Mouse (Mus musculus) lung, adult 18-20 months (tissue): ENCODE data around the gene Spop.

Source experiments
- DNase-seq, 2 experiments: peaks; one replicate each; pipeline ENCODE4 v3.0.0; 2022; ENCODE audit warnings: mixed read lengths in 2 of 2

Spop gene

DNA sequence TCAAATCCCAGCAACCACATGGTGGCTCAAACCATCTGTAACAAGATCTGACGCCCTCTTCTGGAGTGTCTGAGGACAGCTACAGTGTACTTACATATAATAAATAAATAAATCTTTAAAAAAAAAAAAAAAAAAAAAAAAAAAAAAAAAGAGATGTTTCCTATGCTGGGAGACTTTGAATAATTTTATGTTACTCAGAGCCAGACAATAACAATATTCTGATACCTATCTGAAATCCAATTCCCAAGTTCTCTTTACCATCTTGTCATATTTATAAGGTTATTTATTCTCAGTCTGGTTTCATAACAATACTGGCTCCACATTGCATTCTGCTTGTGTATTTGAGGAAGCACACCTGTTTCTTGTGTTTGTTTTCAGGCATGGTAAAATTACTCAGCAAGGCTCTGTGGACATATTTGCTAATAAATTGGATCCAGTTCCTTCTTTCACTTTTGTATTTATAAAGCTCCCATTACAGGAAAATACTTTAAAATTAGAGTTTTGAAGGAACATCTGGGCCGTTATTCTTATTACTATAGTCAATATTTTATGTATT lies 7.1 kb downstream of the Spop start:
- DNase-seq = no peak

DNA sequence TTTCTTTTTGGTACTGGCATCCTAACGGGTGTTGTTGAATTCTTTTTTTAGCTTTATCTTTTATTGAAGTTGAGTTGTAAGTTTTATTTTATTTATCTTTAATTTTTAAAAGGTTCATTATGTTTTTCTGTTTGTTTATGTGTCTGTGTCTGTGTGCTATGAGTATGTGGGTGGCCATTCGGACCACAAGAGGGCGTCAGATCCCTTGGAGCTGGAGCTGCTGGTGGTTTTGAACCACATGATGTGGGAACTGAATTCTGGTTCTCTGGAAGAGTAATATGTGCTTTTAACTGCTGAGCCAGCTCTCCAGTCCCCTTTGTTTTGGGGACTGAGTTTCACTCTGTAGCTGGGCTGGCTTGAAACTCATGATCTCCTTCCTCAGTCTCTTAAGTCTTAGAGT lies 9.6 kb downstream of the Spop start:
- DNase-seq = no peak

DNA sequence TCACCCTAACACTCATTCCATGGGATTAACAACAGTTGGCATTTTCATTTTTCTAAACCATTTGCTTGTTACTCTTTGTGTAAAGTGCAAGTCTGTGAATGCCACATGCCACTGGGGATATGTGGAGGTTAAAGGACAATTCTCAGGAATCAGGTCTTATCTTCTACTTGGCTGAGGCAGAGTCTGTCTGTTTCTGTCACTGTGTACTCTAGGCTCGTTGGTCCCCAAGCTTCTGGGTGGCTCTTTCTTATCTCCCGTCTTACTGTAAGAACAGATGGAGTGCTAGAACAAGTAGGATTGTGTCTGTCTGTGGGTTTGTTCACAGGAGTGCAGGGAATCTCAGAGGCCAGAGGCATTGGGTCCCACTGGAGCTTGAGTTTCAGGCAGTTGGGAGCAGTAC lies 17.5 kb downstream of the Spop start:
- DNase-seq = no peak

DNA sequence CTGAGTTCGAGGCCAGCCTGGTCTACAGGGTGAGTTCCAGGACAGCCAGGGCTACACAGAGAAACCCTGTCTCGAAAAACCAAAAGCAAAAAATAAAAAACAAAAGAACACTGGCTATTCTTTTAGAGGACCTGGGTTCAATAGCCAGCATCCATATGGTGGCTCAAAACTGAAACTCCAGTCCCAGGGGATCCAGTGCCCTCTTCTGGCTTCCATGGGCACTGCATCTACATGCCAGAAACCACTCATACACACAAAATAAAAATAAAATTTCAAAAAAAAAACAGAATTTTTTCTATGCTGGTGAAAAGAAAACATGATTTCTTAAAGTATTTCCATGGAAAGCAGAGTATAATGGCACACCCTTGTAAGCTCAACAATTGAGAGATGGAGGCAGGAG lies 18.3 kb downstream of the Spop start:
- peak in 1 of 2 experiments; percentile 44 for DNase-seq

DNA sequence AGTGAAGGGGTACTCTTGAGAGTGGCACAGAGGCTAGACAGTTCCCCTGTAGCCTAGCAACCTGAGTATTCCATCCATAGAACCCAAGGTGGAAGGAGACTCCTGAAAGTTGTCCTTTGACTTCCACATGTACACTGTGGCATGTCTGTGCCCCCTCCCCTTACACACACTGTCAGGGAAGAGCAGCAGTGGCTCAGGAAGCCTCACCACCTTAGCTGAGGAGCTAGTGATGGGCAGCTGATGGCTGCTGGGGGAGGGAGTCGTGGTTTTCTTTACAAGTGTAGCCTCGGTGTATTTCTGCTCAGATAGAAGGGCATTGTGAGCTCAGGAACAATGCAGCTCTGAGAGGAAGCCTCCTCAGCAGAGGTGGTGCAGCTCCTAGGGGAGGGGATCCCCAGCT lies 31.5 kb downstream of the Spop start:
- no peak for DNase-seq

DNA sequence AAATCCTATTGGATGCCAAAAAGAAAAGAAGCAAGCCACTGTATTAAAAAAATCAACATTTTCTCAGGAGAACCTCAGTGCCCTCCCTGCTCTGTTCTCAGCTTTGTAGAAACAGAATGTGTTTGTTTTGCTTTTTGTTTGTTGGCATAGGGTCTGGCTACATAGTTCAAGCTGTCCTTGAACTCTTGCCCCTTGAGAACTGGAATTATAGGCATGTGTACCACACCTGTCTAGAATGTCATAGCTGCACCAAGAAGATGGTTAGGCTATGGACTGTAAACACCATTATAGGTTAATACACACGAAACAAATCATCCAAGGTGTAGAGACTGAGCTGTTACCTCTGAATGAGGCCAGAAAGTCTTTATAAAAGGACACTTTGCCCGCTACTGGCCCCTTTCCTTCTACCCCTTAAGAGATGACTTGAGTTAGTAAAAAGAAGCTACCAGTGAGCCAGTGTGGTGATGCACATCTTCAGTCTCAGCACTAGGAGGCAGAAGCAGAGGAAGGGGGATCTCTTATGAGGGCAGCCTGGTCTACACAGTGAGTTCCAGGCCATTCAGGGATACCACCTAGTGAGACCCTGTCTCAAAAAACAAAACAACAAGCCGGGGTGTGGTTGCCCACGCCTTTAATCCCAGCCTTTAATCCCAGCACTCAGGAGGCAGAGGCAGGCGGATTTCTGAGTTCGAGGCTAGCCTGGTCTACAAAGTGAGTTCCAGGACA lies 32.9 kb downstream of the Spop start:
- peak in 1 of 2 experiments; percentile 36 for DNase-seq

DNA sequence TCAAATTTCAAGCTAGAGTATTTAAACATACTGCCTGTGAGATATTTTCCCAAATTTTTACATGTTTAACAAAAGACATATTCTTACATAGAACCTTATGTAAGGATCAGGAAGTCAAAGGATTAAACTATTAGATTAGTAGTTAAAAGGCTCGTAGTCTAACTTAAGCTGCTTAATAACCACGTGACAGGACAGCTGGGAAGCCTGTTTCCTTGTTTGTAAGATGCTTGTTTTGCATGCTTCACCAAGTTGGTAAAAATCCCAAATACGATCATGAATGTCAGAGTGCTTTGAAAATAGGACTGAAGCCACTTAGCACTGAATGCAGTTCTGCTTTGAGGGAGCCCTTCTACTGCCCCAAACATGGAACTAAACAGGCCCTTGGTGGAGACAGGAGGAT lies 34.5 kb downstream of the Spop start:
- DNase-seq = no peak

DNA sequence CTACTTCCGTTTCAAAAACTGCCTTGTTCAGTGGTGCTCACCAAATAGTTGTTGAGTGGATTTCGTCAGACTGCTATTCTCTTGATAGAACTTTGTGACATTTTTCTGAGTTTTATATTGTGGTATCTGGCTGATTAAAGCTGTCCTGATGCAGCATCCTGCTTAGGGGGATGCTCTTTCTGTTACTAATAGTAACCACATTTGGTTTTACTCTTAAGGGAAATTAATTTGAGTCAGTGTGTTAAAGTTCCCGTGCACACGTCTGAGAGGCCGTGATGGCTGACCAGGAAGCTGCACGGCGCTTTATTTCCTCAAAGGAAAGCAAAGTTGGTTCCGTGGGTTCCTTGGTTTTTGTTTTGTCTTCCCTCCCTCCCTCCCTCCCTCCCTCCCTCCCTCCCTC lies 41.5 kb downstream of the Spop start:
- DNase-seq = no peak

DNA sequence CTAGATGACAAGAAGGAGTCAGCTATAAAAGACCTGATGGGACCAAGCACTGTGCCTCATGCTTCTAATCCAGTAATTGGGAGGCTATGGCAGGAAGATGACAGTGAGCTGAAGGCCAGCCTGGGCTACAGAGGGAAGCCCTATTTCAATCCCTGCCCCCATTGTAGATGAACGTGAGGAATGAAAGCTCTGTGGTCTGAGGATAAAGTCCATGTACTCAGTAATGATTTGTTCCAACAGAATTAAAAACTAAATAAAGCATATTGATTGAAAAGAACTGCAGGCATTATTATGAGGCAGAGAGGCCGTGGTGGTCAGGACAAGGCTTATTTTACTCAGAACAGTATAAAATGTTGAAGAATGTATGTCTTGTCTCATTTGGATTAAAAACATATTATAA lies 47.0 kb downstream of the Spop start:
- no peak for DNase-seq

DNA sequence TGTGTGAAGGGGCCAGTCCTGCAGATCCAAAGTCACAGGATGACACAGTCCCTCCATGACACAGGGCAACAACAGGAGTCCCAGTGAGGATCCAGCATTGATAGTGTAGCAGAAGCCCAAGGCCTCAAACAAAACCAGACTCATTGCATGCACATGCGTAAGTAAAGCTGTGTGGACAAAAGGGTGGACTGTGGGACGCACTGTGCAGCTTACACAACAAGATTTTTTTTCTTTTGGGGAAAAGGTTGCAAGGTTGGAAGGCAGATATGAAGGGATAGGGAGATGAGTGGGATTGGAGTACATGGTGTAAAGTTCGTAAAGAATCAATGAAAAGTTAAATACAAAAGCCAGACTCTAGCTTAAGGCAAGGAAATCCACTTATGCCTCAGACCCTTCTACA lies 48.3 kb downstream of the Spop start:
- DNase-seq = no peak

DNA sequence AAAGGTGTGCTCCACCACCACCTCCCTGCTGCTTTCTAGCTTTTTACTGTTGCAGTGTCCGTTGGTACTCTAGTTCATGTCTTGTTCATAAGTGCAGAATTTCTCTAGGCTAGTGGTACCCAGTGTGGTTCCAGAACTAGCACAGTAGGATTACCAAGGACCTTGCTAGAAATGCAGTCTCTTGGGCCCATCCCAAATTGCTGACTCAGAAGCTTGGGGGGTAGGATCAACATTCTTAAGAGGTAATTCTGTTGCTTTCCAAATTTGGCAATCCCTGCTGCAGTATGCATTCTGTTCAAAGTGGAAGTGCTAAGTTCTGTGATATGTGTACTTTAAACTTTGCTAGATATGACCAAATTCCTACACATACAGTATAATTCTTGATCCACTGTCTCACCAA lies 53.9 kb downstream of the Spop start:
- DNase-seq = peak in 1 of 2 experiments; percentile 33

DNA sequence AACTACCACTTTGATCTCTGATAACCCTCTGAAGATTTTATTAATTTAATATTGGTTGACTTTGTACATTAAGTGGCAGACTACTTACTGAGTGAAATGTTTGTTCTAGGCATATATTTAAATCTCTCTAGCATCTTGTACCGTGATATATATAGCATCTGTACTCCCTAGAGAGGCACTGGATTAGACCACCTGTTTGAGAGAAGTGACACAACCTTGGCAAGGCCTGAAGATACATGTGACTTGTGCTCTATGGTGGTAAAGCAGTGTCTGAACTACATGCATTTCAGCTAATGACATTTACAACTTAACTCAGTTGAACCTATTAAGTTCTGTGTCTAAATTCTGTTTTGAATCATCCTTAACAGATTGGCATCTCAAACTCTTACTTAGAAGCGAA lies 59.1 kb downstream of the Spop start:
- no peak for DNase-seq

DNA sequence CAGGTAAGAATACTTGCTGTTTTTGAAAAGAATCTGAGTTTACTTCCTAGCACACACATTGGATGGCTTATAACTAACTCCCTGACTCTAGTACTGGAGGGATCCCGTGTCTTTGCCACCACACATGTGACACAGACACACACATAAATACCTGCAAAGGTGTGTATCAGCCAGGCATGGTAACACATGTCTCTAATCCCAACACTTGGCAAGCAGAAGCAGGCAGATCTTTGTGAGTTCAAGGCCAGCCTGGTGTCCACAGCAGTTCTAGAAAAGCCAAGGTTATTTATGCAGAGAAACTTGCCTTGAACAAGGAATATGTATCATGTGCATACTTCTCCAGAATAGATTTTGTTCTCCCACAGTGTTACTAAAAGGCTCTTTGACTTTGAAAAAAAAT lies 59.6 kb downstream of the Spop start:
- no peak for DNase-seq

DNA sequence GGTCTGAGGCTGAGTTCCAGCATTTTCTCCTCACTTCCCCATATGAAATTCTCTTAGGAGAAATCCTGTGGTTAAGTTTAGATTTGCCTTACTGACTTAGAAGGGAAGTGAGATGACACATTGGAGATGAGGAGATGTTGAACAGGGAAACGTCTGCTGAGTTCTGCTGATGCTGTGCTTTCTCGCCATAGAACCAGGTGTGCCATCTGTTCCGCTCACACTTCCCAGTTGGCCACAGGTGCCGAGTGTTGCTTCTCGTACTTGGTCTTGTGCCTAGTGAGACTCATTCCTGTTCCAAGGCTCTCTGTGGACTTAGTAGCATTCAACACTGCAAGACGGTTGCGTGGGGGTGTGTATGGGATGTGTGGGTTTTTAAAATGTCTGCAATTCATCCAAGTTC lies 62.4 kb downstream of the Spop start:
- no peak for DNase-seq

DNA sequence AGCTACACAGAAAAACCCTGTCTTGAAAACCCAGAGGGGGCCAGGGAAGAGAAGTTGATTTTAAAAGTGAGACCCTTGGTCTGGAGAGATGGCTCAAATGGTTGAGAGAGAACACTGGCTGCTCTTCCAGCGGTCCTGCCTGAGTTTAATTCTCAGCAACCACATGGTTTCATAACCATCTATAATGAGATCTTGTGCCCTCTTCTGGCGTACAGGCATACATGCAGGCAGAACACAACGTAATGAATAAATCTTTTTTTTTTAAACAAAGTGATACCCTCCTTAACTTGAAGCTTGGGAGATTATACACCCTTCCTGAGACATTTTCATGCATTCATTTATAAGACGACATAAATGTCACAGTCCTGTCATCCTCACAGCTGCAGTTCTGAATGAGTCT lies 65.6 kb downstream of the Spop start:
- no peak for DNase-seq

DNA sequence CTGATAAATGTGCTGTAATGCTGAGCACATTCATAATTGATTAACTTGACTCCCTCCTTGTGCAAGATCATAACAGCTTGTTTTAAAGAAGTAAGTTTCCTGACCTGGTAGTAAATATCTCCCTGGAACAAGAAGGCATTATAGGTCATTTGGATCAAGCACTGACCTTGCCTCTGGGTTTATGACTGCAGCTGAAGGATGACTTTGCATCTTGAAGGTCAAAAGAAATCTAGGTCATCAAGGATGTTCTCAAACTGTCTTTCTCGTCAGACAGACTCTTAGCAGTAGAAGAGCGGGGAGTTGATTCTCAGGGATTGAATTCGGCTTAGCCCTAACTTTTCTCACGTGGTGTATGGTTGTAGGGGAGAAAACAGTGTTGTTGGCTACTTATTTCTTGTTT lies 66.8 kb downstream of the Spop start:
- DNase-seq = no peak

DNA sequence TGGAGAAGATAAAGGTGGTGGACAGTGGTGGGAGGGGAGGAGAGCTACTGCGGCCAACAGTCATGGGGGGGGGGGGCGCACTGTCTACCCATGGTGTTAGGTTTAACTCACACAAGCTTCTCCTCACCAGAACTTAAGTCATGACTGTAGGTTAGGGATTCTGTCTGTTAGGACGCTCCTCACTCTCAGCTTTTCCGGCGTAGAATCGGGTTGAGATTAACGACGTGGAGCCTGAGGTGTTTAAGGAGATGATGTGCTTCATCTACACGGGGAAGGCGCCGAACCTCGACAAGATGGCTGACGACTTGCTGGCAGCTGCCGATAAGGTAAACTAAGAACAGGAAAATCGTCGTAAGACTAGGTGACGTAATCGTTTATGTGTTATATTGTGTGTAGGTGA lies 71.8 kb downstream of the Spop start:
- no peak for DNase-seq

DNA sequence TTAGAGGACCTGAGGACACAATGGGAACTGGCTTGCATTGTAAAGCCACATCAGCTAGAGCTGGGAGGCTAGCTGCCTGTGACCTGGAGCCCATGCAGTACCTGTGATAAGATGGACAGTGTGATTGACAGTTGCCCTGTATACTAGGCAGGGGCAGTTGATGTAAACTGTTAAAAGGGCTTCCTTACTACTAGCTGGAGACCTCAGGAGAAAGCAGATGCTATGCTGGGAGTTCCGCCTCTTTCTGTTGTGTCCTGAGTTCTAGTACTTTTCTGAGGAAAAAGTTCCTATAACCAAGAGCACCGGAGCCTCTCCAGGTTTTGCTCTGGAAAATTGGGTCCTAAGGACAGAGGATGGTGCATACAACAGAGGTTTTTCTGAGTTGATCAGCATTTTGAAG lies 73.4 kb downstream of the Spop start:
- DNase-seq = no peak

DNA sequence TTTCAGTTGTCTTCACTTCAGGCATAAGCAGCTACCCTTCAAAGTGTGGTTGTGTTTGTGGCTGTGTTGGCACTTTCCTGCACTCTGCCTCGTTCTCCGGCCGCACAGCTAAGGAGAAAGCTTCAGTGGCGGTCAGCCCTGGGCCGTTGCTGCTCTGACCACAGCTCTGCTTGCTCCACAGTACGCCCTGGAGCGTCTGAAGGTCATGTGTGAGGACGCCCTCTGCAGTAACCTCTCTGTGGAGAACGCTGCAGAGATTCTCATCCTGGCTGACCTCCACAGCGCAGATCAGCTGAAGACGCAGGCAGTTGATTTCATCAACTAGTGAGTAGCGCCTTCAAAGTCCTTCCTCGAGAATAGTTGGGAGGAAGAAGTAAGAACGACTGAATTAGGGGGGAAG lies 76.2 kb downstream of the Spop start:
- no peak for DNase-seq

DNA sequence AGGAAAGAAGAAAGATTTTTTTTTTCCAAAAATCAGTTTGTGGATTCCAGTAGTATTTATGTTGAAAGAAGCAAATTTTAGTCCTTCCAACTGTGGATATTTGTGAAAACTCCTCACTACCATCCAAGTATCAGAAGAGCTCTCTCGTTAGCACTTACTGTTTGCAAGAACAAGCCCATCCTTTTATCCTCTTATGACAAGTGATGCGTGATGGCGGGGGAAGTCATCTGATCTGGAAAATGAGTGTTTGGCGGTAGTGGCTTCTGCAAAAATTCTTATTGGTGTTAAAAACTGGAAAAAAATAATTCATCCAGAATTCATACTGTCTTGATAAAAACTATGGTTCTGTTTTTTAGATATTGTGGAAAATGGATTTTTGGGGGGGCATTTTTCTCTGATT lies 78.4 kb downstream of the Spop start:
- no peak for DNase-seq

DNA sequence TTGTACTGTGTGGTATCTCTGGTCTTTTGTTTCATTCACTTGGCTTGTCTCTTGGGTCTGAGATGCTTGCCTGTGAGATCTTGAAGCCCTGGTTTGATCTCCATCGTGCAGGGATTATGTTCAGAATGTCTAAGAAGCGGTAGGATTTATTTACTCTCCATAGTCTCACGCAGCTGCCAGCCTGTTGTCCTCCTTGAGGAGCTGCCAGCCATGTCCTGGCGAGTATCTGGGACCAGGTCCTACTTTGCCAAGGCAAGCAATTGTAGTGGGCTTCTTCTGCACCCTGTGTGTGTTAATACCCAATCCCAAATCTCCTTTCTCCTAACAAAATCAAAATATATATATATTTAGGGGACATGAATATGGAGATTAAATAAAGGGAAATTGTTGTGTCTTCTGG lies 79.1 kb downstream of the Spop start:
- no peak for DNase-seq

DNA sequence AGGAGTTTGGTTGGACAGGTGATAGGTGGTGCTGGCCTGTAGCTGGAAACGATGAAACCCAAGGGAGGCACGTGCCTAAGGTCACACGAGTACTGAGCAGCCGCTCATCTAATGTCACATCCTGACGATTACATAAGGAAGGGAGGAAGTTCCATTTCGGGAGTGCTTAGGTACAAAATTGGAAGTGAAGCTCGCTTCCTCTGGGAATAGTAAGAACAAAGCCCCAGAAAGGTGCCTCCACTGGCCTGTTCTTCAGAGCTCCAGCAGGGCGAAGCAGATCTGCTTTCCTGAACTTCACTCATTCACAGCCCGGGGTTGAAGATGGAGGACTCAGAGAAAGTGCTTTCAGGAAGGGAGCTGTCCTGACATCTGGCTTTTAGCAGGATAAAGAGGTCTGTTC lies 80.1 kb downstream of the Spop start:
- no peak for DNase-seq

DNA sequence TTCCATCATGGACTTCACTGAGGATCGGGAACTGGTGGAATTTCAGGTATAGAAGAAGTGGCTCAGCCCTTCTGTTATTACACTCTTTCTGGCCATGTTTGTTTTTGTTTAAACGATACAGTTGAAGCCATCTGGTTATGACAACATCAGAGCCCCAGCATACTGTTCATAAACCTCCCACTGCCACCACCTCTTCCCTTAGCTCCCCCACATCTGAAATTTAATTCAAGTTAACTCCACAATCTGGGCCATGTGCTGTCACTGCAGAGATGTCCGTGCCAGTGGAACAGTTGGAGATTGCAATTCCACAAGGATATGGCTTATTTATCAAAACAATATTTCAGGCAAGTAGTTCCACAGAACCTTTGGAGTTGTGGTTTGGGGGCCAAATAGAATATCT lies 80.5 kb downstream of the Spop start:
- DNase-seq = no peak

DNA sequence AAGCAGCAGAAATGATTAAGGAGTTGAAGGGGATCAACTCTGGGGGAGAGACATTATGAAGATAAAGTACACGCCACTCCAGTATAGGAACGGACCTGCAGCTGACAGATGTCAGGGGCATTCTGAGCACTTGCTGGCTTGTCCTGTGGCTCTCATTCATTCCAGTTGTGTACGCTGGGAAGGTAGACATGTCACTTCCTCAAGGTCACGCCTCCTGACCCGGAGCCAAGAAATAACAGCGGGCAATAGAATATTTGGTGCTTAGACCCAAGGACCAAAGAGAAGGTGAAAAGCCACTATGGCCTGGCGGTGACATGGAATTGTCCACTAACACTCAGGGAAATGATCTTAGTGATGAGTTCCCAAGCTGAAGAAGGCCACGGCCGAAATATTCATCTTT lies 82.0 kb downstream of the Spop start:
- DNase-seq = no peak

DNA sequence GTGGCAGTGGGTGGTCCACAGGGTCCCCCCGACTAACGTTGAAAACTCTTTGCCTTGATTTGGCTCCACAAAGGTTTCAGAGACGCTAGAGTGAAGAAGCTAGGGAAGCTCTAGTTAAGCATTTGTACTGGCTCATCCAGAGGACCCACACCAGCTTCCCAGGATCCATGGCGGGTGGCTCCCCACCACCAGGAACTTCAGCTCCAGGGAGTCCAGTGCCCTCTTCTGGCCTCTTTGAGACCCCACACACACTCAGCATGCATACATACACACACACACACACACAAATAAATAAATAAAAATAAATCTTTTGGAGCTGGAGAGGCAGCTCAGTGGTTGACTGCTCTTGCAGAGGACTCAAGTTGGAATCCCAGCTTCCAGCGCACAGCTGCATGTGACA lies 84.0 kb downstream of the Spop start:
- no peak for DNase-seq
